Mouse (Mus musculus) adrenal gland (tissue): ENCODE data around the gene Efcab6.

ENCODE experiments used
- intact Hi-C: fragments of 180-260 bp; cut with DNase I; formaldehyde crosslinking; loops from one replicate; pipeline ENCODE4 v1.15.1; 2025

Gene Efcab6

GRCm38 (mm10) chr15:84065701-84066100, 522 bp upstream of the Efcab6 start:
- intact Hi-C loops, result no loop called here

- intact Hi-C loops, result no loop called here
These were observed 6.3 kb downstream of the Efcab6 start for GRCm38 (mm10) chr15:84058841-84059240.

- intact Hi-C loops, result no loop called here
These were observed 9.1 kb downstream of the Efcab6 start for GRCm38 (mm10) chr15:84056083-84056482.

- intact Hi-C loops, result loop anchor here (1.0 to 5.0 kb wide), 2 partner anchors 197 to 292 kb away; no protein-coding TSS in a partner anchor
These were observed 11.3 kb downstream of the Efcab6 start for GRCm38 (mm10) chr15:84053859-84054258.

GRCm38 (mm10) chr15:84053240-84053639, 11.9 kb downstream of the Efcab6 start:
- intact Hi-C loops, result loop anchor here (5.0 kb wide), 1 partner anchor 291 kb away; no protein-coding TSS in a partner anchor

GRCm38 (mm10) chr15:84052390-84052789, 12.8 kb downstream of the Efcab6 start:
- intact Hi-C loops, result loop anchor here (5.0 kb wide), 1 partner anchor 290 kb away; no protein-coding TSS in a partner anchor

- intact Hi-C loops, result no loop called here
These were observed 15.6 kb downstream of the Efcab6 start for GRCm38 (mm10) chr15:84049570-84049969.

GRCm38 (mm10) chr15:84045562-84045961, 19.6 kb downstream of the Efcab6 start:
- intact Hi-C loops, result no loop called here

GRCm38 (mm10) chr15:84037067-84037466, 28.1 kb downstream of the Efcab6 start:
- intact Hi-C loops, result no loop called here

- intact Hi-C loops, result no loop called here
These were observed 39.5 kb downstream of the Efcab6 start for GRCm38 (mm10) chr15:84025651-84026050.

GRCm38 (mm10) chr15:84024851-84025250, 40.3 kb downstream of the Efcab6 start:
- intact Hi-C loops, result no loop called here

GRCm38 (mm10) chr15:84009366-84010083, 55.7 kb downstream of the Efcab6 start:
- intact Hi-C loops, result no loop called here

- intact Hi-C loops, result no loop called here
These were observed 60.9 kb downstream of the Efcab6 start for GRCm38 (mm10) chr15:84004306-84004705.

- intact Hi-C loops, result no loop called here
These were observed 66.1 kb downstream of the Efcab6 start for GRCm38 (mm10) chr15:83999071-83999470.

GRCm38 (mm10) chr15:83998586-83998985, 66.6 kb downstream of the Efcab6 start:
- intact Hi-C loops, result no loop called here

- intact Hi-C loops, result no loop called here
These were observed 67.1 kb downstream of the Efcab6 start for GRCm38 (mm10) chr15:83998115-83998514.

- intact Hi-C loops, result no loop called here
These were observed 67.6 kb downstream of the Efcab6 start for GRCm38 (mm10) chr15:83997550-83997949.

GRCm38 (mm10) chr15:83996864-83997263, 68.3 kb downstream of the Efcab6 start:
- intact Hi-C loops, result no loop called here

- intact Hi-C loops, result no loop called here
These were observed 73.0 kb downstream of the Efcab6 start for GRCm38 (mm10) chr15:83992191-83992590.

GRCm38 (mm10) chr15:83991461-83991860, 73.7 kb downstream of the Efcab6 start:
- intact Hi-C loops, result no loop called here

- intact Hi-C loops, result no loop called here
These were observed 75.9 kb downstream of the Efcab6 start for GRCm38 (mm10) chr15:83989241-83989640.

- intact Hi-C loops, result no loop called here
These were observed 77.1 kb downstream of the Efcab6 start for GRCm38 (mm10) chr15:83988087-83988486.
